Mouse (Mus musculus): Measurements from ENCODE around the gene Esrrg. TPM values are rescaled to one million over a fixed set of nuclear protein-coding genes. Genes with fewer than 3 reads are reported as not detected.
A peak's percentile ranks its signal among the peaks of the same experiment; 100 is the strongest.

Gene Esrrg
- total and polyA plus RNA-seq, 2 experiments from 2014 or later: 28.0 to 41.6 TPM

DNA sequence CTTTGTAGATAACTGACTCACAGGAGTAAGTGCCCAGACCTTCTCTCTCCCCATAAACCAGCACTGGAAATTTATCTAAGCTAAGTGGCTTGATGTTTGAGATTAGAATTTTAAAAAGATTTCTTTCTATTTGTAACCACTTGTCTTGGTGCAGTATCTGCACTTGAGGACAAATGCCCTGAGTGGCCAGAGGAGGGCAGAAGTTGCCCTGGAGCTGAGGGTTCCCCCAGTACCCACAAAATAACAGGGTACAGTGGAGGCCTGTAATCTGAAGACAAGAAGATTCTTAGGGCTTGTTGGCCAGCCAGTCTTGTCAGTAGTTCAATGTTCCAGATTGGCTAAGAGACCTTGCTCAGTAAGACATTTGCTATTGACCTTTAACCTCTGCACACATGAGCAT lies 461.3 kb downstream of the Esrrg start:
- ATAC-seq (no peak), DNase-seq (ENCODE audit: low spot score) (no peak)
- no peak overlapping the region for H3K4me3 ChIP-seq (ENCODE audit: low read length)
- H3K4me2 ChIP-seq (ENCODE audit: low read depth, low read length): no peak overlapping the region
- H3K36me3 ChIP-seq (ENCODE audit: insufficient read depth, low read length): no peaks in the 10 kb centered on the region
- H3K9me3 ChIP-seq (ENCODE audit: low read length): no peaks in the 10 kb centered on the region
- TF ChIP-seq CTCF (IDR thresholded peaks at IDR 0.05; ENCODE audit: low read depth): 0 out of 2 replicates have a peak, but pooled peaks have one; percentile 20
- H3K27me3 ChIP-seq (ENCODE audit: insufficient read depth, low read length): no peaks in the 10 kb centered on the region
- H3K4me1 ChIP-seq (ENCODE audit: insufficient read depth, low read length): no peaks in the 10 kb centered on the region
- H3K27ac ChIP-seq: no peak overlapping the region
- H3K9ac ChIP-seq (replicated peaks; ENCODE audit: low read length): no peak overlapping the region

DNA sequence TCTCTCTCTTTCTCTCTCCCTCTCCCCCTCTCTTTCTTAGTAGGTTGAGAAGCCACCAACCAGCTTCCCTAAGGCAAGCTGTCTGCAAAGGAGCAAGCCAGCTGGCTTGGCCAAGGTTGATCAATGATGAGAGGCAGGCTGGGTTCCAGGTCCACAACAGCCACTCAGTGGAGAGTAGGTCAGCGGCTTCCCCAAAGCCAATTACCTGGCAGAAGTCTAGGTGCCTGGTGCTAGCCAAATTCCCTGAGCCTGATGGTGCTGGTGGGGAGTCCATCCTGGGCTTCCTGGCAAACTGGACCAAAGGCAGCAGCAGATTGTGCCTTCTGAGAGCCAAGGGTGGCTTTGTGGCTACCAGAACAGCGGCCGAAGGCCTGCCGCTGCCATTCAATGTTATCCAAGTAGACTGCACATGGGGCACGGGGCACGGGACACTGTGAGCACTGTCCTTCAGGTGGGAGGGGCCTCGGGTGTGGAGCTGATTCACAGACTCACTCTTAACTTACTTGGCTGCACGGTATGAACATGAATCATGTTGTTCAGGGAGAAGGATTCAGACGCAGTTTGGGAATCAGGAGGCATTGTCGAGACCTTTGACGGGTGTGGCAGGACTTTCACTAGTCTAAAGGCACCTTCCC lies 469.1 kb downstream of the Esrrg start:
- peak overlapping the region; percentile 32; the same call in 1 of the 2 replicates for H3K27ac ChIP-seq
- TF ChIP-seq CTCF (IDR thresholded peaks at IDR 0.05; ENCODE audit: low read depth): no peak
- WGBS: 64% methylated on average over 11 of the region's 11 CpGs

DNA sequence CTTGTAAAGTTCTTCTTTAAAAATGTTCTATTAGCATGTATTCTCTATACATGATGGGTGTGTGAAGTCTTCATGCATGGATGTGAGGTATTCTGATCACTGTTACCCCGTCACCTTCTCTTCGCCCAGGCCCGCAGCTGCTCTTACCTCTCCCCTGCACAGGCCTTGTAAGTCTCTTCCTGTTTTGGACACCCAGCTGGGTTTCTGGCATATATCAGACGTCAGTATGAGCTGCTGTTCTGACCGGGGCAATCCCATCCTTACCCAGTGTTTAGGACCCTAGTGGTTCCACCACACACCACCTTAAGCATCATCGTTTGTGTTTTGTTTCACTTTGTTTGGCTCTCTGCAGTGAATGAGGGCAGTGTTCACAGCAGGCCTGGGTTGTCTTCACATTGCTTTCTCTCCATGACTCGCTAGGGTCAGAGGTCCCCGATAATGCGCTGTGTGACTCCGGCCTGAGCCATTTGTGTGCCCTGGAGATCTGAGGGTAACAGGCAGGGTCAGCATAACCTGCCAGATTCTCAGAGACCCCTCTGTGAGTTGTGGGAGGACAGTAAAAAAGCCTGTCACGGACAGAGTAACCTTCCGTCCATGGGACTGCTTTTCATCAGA lies 471.8 kb downstream of the Esrrg start:
- H3K27ac ChIP-seq: no peak overlapping the region
- no peak overlapping the region for H3K4me3 ChIP-seq (ENCODE audit: low read length)
- H3K4me2 ChIP-seq (ENCODE audit: low read depth, low read length): no peak overlapping the region
- no peak for TF ChIP-seq CTCF (IDR thresholded peaks at IDR 0.05; ENCODE audit: low read depth)
- DNase-seq (ENCODE audit: low spot score): no peak
- no peaks in the 10 kb centered on the region for H3K36me3 ChIP-seq (ENCODE audit: insufficient read depth, low read length)
- no peaks in the 10 kb centered on the region for H3K27me3 ChIP-seq (ENCODE audit: insufficient read depth, low read length)
- no peaks in the 10 kb centered on the region for H3K9me3 ChIP-seq (ENCODE audit: low read length)
- ATAC-seq: no peak
- no peak overlapping the region for H3K9ac ChIP-seq (replicated peaks; ENCODE audit: low read length)
- no peaks in the 10 kb centered on the region; the same call in 1 of the 2 replicates for H3K4me1 ChIP-seq (ENCODE audit: insufficient read depth, low read length)
- WGBS: 53% methylated on average over 12 of the region's 12 CpGs

More for the DNA sequence above, 469.1 kb downstream of the Esrrg start:
- DNase-seq (ENCODE audit: low spot score) (peak; percentile 65), ATAC-seq (peak; percentile 77)
- Histone ChIP-seq H3K4me3 (ENCODE audit: low read length) (no peak overlapping the region), H3K27me3 (ENCODE audit: insufficient read depth, low read length) (no peaks in the 10 kb centered on the region), H3K9ac (replicated peaks; ENCODE audit: low read length) (no peak overlapping the region), H3K36me3 (ENCODE audit: insufficient read depth, low read length) (no peaks in the 10 kb centered on the region), H3K4me2 (ENCODE audit: low read depth, low read length) (no peak overlapping the region), H3K9me3 (ENCODE audit: low read length) (no peaks in the 10 kb centered on the region), H3K4me1 (ENCODE audit: insufficient read depth, low read length) (no peaks in the 10 kb centered on the region)

DNA sequence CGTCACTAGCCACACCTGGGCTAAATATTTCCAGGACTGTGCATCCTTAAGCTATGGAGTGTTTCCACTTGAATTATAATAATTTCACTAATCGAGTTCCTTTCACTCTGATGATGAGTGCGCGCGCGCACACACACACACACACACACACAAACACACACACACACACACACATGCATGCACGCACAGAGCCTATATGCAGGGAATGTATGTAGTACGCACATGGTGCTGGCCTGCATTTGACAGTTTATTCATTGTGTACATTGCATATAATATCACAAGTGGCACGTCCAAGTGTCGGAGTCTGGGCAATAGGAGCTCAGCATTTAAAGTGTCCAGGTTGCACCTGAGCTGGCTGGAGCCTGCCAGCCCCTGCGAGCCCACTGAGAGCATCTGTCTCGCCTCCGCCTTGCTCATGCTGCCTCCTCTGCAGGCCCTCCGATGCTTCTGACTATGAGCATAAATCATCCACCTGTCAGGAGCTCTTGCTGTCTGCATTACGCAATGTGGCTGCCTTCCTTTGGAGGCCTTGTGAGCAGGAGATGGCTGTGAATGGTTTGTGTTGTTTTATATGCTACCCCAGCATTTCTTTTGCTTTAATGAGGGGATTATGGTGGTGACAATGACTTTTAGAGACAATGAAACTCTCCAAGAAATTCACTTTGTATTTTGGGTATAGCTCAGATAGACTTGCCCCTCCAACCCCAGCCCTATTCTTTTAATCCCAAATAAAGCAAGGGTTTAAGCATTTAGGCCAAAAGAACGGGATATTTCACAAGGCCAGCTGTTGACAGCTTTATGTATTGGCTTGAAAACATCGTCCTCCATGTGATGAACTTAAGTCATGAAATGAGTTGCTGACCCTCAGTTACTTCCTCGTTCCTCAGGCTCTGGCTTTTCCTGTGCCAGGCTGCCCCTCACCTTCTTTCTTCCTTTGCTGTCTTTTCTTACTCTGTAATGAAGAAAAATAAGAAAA lies 474.4 kb downstream of the Esrrg start:
- no peak for TF ChIP-seq CTCF (IDR thresholded peaks at IDR 0.05; ENCODE audit: low read depth)
- DNase-seq (ENCODE audit: low spot score) (peak; percentile 70), ATAC-seq (0 out of 2 replicates have a peak, but pooled peaks have one; percentile 55)
- no peaks in the 10 kb centered on the region for H3K9me3 ChIP-seq (ENCODE audit: low read length)
- no peaks in the 10 kb centered on the region for H3K36me3 ChIP-seq (ENCODE audit: insufficient read depth, low read length)
- 70% methylated on average over 18 of the region's 18 CpGs for WGBS
- H3K27ac ChIP-seq: peak overlapping the region; percentile 16; the same call in 1 of the 2 replicates
- H3K4me2 ChIP-seq (ENCODE audit: low read depth, low read length): no peak overlapping the region
- no peak overlapping the region for H3K4me3 ChIP-seq (ENCODE audit: low read length)
- no peaks in the 10 kb centered on the region for H3K27me3 ChIP-seq (ENCODE audit: insufficient read depth, low read length)
- H3K4me1 ChIP-seq (ENCODE audit: insufficient read depth, low read length): no peaks in the 10 kb centered on the region; the same call in 1 of the 2 replicates
- H3K9ac ChIP-seq (replicated peaks; ENCODE audit: low read length): no peak overlapping the region

DNA sequence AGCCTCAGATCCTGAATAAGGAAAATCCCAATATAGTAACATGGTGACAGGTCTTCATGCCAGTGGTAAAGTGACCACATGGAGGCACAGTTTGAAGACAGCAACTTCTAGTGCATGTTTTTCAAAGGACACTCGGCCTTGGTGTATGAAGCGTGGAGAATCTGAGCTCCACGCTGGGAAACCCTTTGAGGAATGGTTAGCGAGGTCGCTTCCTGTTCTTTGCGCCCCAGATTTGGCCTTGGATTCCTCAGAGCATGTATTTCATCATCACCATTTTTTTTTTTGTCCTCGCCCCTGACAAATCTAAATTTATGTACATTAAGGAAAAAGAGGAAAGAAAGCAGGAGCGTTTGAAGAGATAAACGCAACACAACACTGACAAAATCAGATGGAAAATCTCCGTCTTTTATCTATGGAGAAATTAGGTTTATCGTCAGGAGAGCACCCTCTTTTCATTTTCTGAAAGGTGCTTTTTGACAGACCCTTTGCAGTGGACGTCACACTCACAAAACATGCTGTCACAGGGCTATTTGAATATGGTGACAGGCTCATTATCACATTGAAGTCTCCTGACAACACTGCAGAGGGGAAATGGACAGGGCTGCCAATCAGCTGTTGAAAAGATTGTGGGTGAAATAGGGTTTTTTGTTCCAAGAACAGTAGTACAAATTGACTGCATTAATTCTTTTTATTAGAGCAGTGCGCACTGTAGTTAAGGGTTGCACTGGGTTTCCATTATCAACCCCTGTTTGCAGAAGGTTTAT lies 476.7 kb downstream of the Esrrg start:
- DNase-seq (ENCODE audit: low spot score) (no peak), ATAC-seq (no peak)
- H3K4me3 ChIP-seq (ENCODE audit: low read length): no peak overlapping the region
- H3K9ac ChIP-seq (replicated peaks; ENCODE audit: low read length): no peak overlapping the region
- no peaks in the 10 kb centered on the region for H3K36me3 ChIP-seq (ENCODE audit: insufficient read depth, low read length)
- peak; percentile 3; the same call in 1 of the 2 replicates for TF ChIP-seq CTCF (IDR thresholded peaks at IDR 0.05; ENCODE audit: low read depth)
- WGBS: 48% methylated on average over 13 of the region's 13 CpGs
- no peaks in the 10 kb centered on the region; the same call in 1 of the 2 replicates for H3K4me1 ChIP-seq (ENCODE audit: insufficient read depth, low read length)
- no peak overlapping the region for H3K4me2 ChIP-seq (ENCODE audit: low read depth, low read length)
- no peak overlapping the region for H3K27ac ChIP-seq
- H3K9me3 ChIP-seq (ENCODE audit: low read length): no peaks in the 10 kb centered on the region
- no peaks in the 10 kb centered on the region for H3K27me3 ChIP-seq (ENCODE audit: insufficient read depth, low read length)

DNA sequence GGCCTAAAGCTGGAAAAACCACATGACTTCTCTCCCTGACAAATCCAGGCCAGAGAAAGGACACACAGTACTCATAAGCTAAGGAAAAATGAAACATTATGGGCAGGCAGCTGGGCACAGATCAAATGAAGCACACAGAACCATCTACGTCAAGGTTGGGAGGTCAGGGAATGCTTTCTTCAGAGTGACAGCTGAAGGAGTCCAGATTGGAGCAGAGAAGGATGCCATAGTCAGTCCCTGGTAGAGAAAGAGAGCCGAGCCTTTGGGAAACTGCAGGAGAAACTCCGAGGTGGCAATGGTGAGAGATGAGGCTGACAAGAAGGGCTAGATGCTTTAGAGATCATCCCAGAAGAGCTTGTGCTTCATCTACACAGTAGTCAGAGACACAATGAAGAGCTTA lies 485.1 kb downstream of the Esrrg start:
- no peak for DNase-seq (ENCODE audit: low spot score)
- 82% methylated on average over 3 of the region's 3 CpGs for WGBS
- Histone ChIP-seq H3K4me3 (ENCODE audit: low read length) (no peak overlapping the region), H3K36me3 (ENCODE audit: insufficient read depth, low read length) (no peaks in the 10 kb centered on the region), H3K27me3 (ENCODE audit: insufficient read depth, low read length) (no peaks in the 10 kb centered on the region), H3K9ac (replicated peaks; ENCODE audit: low read length) (no peak overlapping the region), H3K9me3 (ENCODE audit: low read length) (no peaks in the 10 kb centered on the region), H3K27ac (no peak overlapping the region), H3K4me1 (ENCODE audit: insufficient read depth, low read length) (no peaks in the 10 kb centered on the region), H3K4me2 (ENCODE audit: low read depth, low read length) (no peak overlapping the region)
- no peak for TF ChIP-seq CTCF (IDR thresholded peaks at IDR 0.05; ENCODE audit: low read depth)
- ATAC-seq: no peak
